Mouse (Mus musculus) kidney, postnatal 36 days (tissue): ENCODE data around the gene Pnp.
"Not testable (repeated sequence)": the region's sequence is repeated elsewhere in the genome, so short reads cannot be mapped to it uniquely, and the experiment has no call there.

Experiments
- DNase-seq, 2 experiments: peaks; one replicate each; pipeline ENCODE4 v3.0.0; 2021 to 2022; ENCODE audit warnings: mixed read lengths in 2 of 2

The Pnp gene

GRCm38 (mm10) chr14:50978451-50978850 lies 47.6 kb downstream of the Pnp start:
- not testable (repeated sequence) for DNase-seq

GRCm38 (mm10) chr14:50979631-50980030 lies 48.7 kb downstream of the Pnp start:
- peak; percentile 52 to 58 for DNase-seq

- DNase-seq: no peak
These were observed 50.3 kb downstream of the Pnp start for GRCm38 (mm10) chr14:50981207-50981606.

- DNase-seq: no peak
These were observed 51.0 kb downstream of the Pnp start for GRCm38 (mm10) chr14:50981837-50982236.

GRCm38 (mm10) chr14:50987668-50988067 lies 56.8 kb downstream of the Pnp start:
- peak; percentile 56 to 75 for DNase-seq

GRCm38 (mm10) chr14:50991037-50991436 lies 60.2 kb downstream of the Pnp start:
- DNase-seq: peak in 1 of 2 experiments; percentile 79

GRCm38 (mm10) chr14:50997088-50997487 lies 66.2 kb downstream of the Pnp start:
- no peak for DNase-seq

- DNase-seq: peak; percentile 48 to 64
These were observed 67.3 kb downstream of the Pnp start for GRCm38 (mm10) chr14:50997999-50998666.

GRCm38 (mm10) chr14:51007152-51007801 lies 76.4 kb downstream of the Pnp start, which contains the start of gene Rnase10:
Gene Rnase10, plus strand, starts transcription at chr14:51007751.
- DNase-seq: no peak

GRCm38 (mm10) chr14:51007914-51008713 lies 77.2 kb downstream of the Pnp start:
- DNase-seq: peak; percentile 41 to 65

- no peak for DNase-seq
These were observed 77.9 kb downstream of the Pnp start for GRCm38 (mm10) chr14:51008781-51009180.

GRCm38 (mm10) chr14:51009572-51009971 lies 78.7 kb downstream of the Pnp start:
- no peak for DNase-seq

- not testable (repeated sequence) for DNase-seq
These were observed 83.8 kb downstream of the Pnp start for GRCm38 (mm10) chr14:51014724-51015123.
